Mouse (Mus musculus): ENCODE measurements around the gene B2m. TPM values are rescaled to one million over a fixed set of nuclear protein-coding genes. Genes with fewer than 3 reads are reported as not detected.
"Not testable (repeated sequence)": the region's sequence is repeated elsewhere in the genome, so short reads cannot be mapped to it uniquely, and the experiment has no call there.

The B2m gene
- polyA plus RNA-seq (2015; fragmentation: Nextera tagmentation; extraction: Ambion mirVana), result 2,008 and 2,179 TPM in 2 replicates

GRCm38 (mm10) chr2:122147508-122148241, at the start of gene B2m:
TSS of gene B2m (plus strand) at chr2:122147686.
- peak within 1 kb of the TSS; percentile 85 for H3K27ac ChIP-seq (ENCODE audit: low read depth, low read length)
- WGBS, result 1% methylated on average over 40 of the region's 40 CpGs

GRCm38 (mm10) chr2:122097686-122098085, 49.8 kb upstream of the B2m start:
- not testable (repeated sequence) for H3K9ac ChIP-seq (ENCODE audit: low read depth, low read length); H3K4me1 ChIP-seq (replicated peaks; ENCODE audit: control insufficient read depth, insufficient read depth, low read length); H3K27me3 ChIP-seq (replicated peaks; ENCODE audit: control insufficient read depth, insufficient read depth, low read length); H3K27ac ChIP-seq (ENCODE audit: low read depth, low read length); H3K4me2 ChIP-seq (replicated peaks; ENCODE audit: low read depth); H3K4me3 ChIP-seq (ENCODE audit: low read depth, low read length); ATAC-seq; H3K9me3 ChIP-seq (ENCODE audit: control insufficient read depth)
- H3K36me3 ChIP-seq (ENCODE audit: control insufficient read depth, insufficient read depth), result peaks cover 88% of the 10 kb centered on the region
- 76% methylated on average over 5 of the region's 5 CpGs for WGBS

More at GRCm38 (mm10) chr2:122147508-122148241, at the start of gene B2m:
- H3K27me3 ChIP-seq (replicated peaks; ENCODE audit: control insufficient read depth, insufficient read depth, low read length), result no peaks in the 10 kb centered on the region
- ATAC-seq, result peak; percentile 93
- peak within 1 kb of the TSS; percentile 68 for H3K4me2 ChIP-seq (replicated peaks; ENCODE audit: low read depth)
- peaks cover 7% of the 10 kb centered on the region; the same call in 1 of the 2 replicates for H3K4me1 ChIP-seq (replicated peaks; ENCODE audit: control insufficient read depth, insufficient read depth, low read length)
- H3K36me3 ChIP-seq (ENCODE audit: control insufficient read depth, insufficient read depth), result peaks cover 24% of the 10 kb centered on the region
- no peaks in the 10 kb centered on the region for H3K9me3 ChIP-seq (ENCODE audit: control insufficient read depth)
- H3K4me3 ChIP-seq (ENCODE audit: low read depth, low read length), result peak within 1 kb of the TSS; percentile 73
- 0 out of 2 replicates have a peak, but pooled peaks have one; percentile 2 for TF ChIP-seq CTCF (IDR thresholded peaks at IDR 0.05; ENCODE audit: low read depth)
- H3K9ac ChIP-seq (ENCODE audit: low read depth, low read length), result peak within 1 kb of the TSS; percentile 69

- Histone ChIP-seq H3K4me3 (ENCODE audit: low read depth, low read length) (no peak overlapping the region), H3K36me3 (ENCODE audit: control insufficient read depth, insufficient read depth) (peaks cover 70% of the 10 kb centered on the region), H3K27me3 (replicated peaks; ENCODE audit: control insufficient read depth, insufficient read depth, low read length) (no peaks in the 10 kb centered on the region), H3K4me2 (replicated peaks; ENCODE audit: low read depth) (no peak overlapping the region), H3K9ac (ENCODE audit: low read depth, low read length) (no peak overlapping the region), H3K9me3 (ENCODE audit: control insufficient read depth) (no peaks in the 10 kb centered on the region), H3K27ac (ENCODE audit: low read depth, low read length) (no peak overlapping the region), H3K4me1 (replicated peaks; ENCODE audit: control insufficient read depth, insufficient read depth, low read length) (no peaks in the 10 kb centered on the region)
- ATAC-seq, result peak; percentile 47; the same call in 1 of the 2 replicates
- TF ChIP-seq CTCF (IDR thresholded peaks at IDR 0.05; ENCODE audit: low read depth), result peak; percentile 75
These were observed 45.4 kb upstream of the B2m start for GRCm38 (mm10) chr2:122102070-122102469.

- 79% methylated on average over 14 of the region's 14 CpGs for WGBS
- TF ChIP-seq CTCF (IDR thresholded peaks at IDR 0.05; ENCODE audit: low read depth), result no peak
These were observed 39.4 kb upstream of the B2m start for GRCm38 (mm10) chr2:122108101-122108500.

GRCm38 (mm10) chr2:122109714-122110113, 37.8 kb upstream of the B2m start:
- no peak for TF ChIP-seq CTCF (IDR thresholded peaks at IDR 0.05; ENCODE audit: low read depth)
- Histone ChIP-seq H3K27ac (ENCODE audit: low read depth, low read length) (no peak overlapping the region), H3K4me2 (replicated peaks; ENCODE audit: low read depth) (no peak overlapping the region), H3K4me3 (ENCODE audit: low read depth, low read length) (no peak overlapping the region), H3K27me3 (replicated peaks; ENCODE audit: control insufficient read depth, insufficient read depth, low read length) (no peaks in the 10 kb centered on the region), H3K36me3 (ENCODE audit: control insufficient read depth, insufficient read depth) (peaks cover 50% of the 10 kb centered on the region), H3K4me1 (replicated peaks; ENCODE audit: control insufficient read depth, insufficient read depth, low read length) (no peaks in the 10 kb centered on the region), H3K9ac (ENCODE audit: low read depth, low read length) (no peak overlapping the region), H3K9me3 (ENCODE audit: control insufficient read depth) (no peaks in the 10 kb centered on the region)
- ATAC-seq, result no peak
- 77% methylated on average over 4 of the region's 4 CpGs for WGBS

More at GRCm38 (mm10) chr2:122108101-122108500, 39.4 kb upstream of the B2m start:
- Histone ChIP-seq H3K4me3 (ENCODE audit: low read depth, low read length) (no peak overlapping the region), H3K9ac (ENCODE audit: low read depth, low read length) (no peak overlapping the region), H3K4me1 (replicated peaks; ENCODE audit: control insufficient read depth, insufficient read depth, low read length) (no peaks in the 10 kb centered on the region), H3K4me2 (replicated peaks; ENCODE audit: low read depth) (no peak overlapping the region), H3K27me3 (replicated peaks; ENCODE audit: control insufficient read depth, insufficient read depth, low read length) (no peaks in the 10 kb centered on the region), H3K9me3 (ENCODE audit: control insufficient read depth) (no peaks in the 10 kb centered on the region), H3K27ac (ENCODE audit: low read depth, low read length) (no peak overlapping the region), H3K36me3 (ENCODE audit: control insufficient read depth, insufficient read depth) (peaks cover 51% of the 10 kb centered on the region)
- no peak for ATAC-seq

- Histone ChIP-seq H3K9me3 (ENCODE audit: control insufficient read depth) (no peaks in the 10 kb centered on the region), H3K4me2 (replicated peaks; ENCODE audit: low read depth) (peak overlapping the region; percentile 72), H3K4me3 (ENCODE audit: low read depth, low read length) (peak overlapping the region; percentile 95; the same call in 1 of the 2 replicates), H3K9ac (ENCODE audit: low read depth, low read length) (no peak overlapping the region), H3K4me1 (replicated peaks; ENCODE audit: control insufficient read depth, insufficient read depth, low read length) (0 out of 2 replicates have a peak, but pooled peaks cover 4% of the 10 kb centered on the region), H3K27ac (ENCODE audit: low read depth, low read length) (no peak overlapping the region), H3K27me3 (replicated peaks; ENCODE audit: control insufficient read depth, insufficient read depth, low read length) (no peaks in the 10 kb centered on the region), H3K36me3 (ENCODE audit: control insufficient read depth, insufficient read depth) (peaks cover 13% of the 10 kb centered on the region)
- 84% methylated on average over 2 of the region's 2 CpGs for whole genome bisulfite sequencing
- no peak for ATAC-seq
- no peak for TF ChIP-seq CTCF (IDR thresholded peaks at IDR 0.05; ENCODE audit: low read depth)
These were observed 30.6 kb upstream of the B2m start for GRCm38 (mm10) chr2:122116888-122117287.
